Mouse (Mus musculus) adrenal gland, adult 8-10 months (tissue): Measurements from ENCODE around the gene Metap2. TPM values are rescaled to one million over a fixed set of nuclear protein-coding genes. Genes with fewer than 3 reads are reported as not detected.

Experiments used
- DNase-seq: peaks from one replicate; pipeline ENCODE4 v3.0.0; 2022
- total RNA-seq, 4 experiments: library from RNA; stranded (reverse); gene quantifications; 2 replicates each; pipeline ENCODE4 v1.2.4; 2022

The Metap2 gene
- 100 to 1,000 TPM; 159 to 224 (median 194) TPM for total RNA-seq

DNA sequence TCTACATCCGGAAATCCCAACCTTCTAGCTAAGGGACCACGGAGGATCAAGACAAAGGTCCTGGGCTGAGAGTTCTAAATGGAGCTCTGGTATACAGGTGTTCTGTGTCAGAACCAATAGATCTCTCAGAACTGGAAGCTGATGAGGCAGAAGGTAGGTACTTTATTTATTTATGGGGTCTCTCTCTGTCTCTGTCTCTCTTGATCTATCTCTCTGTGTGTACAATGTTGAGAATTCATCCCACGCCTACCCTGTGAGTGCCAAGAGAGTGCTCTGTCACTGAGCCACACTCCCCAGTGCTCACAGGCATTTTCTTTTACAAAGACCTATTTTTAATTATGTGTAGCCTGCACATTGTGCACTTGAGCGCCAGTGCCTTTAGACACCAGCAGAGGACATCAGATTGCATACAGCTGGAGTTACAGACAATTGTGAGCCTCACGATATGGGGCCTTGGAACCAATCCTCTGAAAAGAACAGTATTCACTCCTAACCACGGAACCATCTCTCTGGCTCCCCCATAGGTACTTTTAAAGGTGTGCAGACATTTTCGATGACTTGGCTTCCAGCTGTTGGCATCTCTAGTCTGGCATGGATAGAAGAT is at the start of gene Metap2:
TSS of gene Metap2 (minus strand) at position 51 of the 604 bp plus-strand sequence.
- no peak for DNase-seq

DNA sequence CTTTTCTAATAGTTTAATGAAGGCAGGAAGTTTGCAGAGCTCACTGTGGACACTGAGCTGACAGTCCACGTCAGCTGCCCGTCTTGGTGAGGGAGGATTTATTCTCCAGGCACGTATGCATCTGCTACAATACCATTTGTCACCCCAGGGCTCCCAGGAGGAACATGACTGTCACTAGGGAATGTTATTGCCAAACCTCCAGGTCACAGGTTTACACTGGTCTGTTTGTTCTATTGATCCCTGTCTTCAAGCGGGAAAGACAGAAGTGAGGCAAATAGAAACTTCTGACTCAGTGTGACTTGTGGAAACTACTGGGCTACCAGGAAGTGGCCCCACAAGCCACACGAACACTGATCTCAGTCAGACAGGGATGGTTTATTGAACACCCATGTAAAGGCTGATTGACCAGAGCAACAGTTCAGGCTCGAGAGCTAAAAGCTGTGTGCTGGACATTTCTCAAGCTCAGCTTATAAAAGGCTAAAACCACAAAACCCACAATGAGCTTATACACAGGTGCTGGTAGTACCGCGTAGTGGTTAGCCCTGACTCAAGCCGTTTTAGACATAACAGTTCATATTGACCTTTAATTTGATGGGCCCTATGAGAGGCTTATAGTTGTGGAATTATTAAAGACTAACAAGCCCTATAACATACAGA is 49.1 kb upstream of the Metap2 start:
- DNase-seq: no peak

GRCm38 (mm10) chr10:93945364-93945763 is 48.5 kb upstream of the Metap2 start:
- DNase-seq: peak; percentile 20

GRCm38 (mm10) chr10:93944241-93944640 is 47.3 kb upstream of the Metap2 start:
- peak; percentile 84 for DNase-seq

GRCm38 (mm10) chr10:93940279-93940678 is 43.4 kb upstream of the Metap2 start:
- DNase-seq: no peak

GRCm38 (mm10) chr10:93939676-93940075 is 42.8 kb upstream of the Metap2 start:
- no peak for DNase-seq

- no peak for DNase-seq
These were observed 42.0 kb upstream of the Metap2 start for GRCm38 (mm10) chr10:93938844-93939271.

DNA sequence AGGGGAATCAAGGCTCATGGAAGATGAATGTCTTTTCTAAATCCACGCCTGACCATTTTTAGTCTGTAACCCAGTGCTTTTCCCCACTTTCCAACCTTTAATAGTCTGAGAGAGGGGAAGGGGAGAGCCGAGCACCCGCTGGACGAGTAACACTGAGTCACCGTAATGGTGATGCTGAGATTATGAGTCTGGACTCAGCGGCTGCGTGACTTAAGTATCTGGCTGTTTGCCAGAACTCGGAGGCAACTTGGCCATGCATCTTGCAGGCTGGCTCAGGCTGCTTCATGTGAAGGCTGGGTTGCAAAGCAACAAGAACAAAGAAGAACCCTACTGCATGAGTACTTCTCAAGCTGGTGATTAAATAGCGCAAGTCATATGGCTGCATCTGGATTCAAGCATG is 37.1 kb upstream of the Metap2 start:
- peak; percentile 65 for DNase-seq

GRCm38 (mm10) chr10:93932861-93933260 is 36.0 kb upstream of the Metap2 start:
- DNase-seq: peak; percentile 74

DNA sequence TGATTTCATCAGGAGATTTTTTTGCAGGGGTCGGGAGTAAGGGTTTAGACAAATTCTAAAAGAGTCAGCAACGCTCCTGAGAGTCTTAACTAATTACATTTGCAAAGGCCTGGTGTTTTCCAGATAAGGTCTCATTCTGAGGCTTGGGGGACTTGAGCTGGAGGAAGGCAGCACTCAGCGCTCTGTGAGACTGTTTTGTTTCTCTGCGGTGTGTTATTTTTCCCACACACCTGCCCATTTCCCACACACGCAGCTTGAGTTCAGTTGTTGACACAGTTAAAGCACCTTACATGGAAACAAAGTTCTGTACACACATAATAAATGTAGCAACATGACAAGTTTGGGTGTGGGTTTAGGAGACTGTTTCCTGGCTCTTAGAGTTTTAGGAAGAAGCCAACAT is 35.1 kb upstream of the Metap2 start:
- DNase-seq: no peak

DNA sequence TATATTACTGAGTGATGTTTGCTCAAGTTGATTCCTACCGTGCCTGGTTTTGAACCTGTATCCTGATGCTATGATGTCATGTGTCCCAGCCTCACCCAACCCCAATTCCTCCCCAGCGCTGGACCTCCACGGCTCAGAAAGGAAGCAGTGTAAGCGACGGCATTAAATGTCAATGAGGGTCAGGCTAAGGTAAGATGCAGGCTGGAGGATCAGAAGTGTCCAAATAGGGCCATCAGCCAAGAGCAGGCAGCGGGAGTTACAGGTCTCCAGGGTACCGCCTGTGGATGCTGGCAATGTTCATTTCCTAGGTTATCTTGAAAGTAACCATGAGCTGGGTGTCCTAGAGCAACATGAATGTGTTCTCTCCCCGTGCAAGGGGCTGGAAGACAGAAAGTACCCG is 34.5 kb upstream of the Metap2 start:
- no peak for DNase-seq

- no peak for DNase-seq
These were observed 33.4 kb upstream of the Metap2 start for GRCm38 (mm10) chr10:93930236-93930824.

DNA sequence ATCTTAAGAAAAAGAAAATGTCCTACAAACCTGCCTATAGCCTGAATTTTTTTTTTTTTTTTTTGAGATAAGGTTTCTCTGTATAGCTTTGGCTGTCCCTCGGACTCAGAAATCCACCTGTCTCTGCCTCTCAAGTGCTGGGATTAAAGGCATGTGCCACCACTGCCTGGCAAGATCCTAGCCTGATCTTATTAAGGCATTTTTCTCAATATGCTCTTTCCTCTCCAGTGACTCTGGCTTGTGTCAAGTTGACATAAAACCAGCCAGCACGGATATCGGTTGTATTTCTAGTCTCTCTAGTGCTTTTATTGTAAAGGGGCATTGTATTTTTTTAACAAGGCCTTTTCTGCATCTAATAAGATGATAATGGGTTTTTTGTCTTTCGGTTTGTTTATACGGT is 27.8 kb upstream of the Metap2 start:
- no peak for DNase-seq

GRCm38 (mm10) chr10:93921160-93921559 is 24.3 kb upstream of the Metap2 start:
- no peak for DNase-seq

- DNase-seq: peak; percentile 26
These were observed 22.3 kb upstream of the Metap2 start for GRCm38 (mm10) chr10:93919227-93919626.

DNA sequence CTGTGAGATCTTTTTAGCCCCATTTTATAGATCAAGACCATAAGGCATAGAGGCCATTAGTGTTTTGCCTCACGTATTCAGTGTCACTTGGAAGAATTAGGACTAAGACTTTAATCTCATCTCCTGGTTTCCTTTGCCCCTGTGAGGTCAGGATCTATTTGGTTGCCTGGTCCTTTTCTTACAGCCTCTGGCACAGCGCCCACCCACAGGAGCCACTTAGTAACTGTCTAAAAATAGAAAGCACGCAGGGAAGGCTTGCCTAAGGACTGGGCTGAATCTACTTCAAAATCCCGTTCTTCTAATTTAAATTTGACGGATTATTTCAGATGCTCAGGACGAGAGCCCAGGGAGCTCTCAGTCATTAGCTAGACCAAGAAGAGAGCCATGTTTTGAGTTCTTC is 21.8 kb upstream of the Metap2 start:
- peak; percentile 37 for DNase-seq

DNA sequence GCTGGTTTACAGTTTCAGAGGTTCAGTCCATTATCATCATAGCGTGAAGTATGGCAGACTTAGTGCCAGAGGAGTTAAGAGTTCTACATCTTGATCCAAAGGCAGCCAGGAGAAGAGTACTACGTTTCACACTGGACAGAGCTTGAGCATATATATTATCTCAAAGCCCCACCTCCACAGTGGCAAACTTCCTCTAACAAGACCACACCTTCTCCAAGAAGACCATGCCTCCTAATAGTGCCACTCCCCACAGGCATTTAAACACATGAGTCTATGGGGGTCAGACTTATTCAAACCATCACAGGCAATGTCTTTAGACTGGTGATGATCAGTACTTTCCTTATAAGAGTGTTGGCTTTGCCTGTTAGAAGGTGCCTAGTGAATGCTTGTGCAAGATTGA is 21.2 kb upstream of the Metap2 start:
- DNase-seq: no peak

- DNase-seq: no peak
These were observed 19.9 kb upstream of the Metap2 start for GRCm38 (mm10) chr10:93916778-93917177.

GRCm38 (mm10) chr10:93915531-93916275 is 18.8 kb upstream of the Metap2 start:
- DNase-seq: no peak

DNA sequence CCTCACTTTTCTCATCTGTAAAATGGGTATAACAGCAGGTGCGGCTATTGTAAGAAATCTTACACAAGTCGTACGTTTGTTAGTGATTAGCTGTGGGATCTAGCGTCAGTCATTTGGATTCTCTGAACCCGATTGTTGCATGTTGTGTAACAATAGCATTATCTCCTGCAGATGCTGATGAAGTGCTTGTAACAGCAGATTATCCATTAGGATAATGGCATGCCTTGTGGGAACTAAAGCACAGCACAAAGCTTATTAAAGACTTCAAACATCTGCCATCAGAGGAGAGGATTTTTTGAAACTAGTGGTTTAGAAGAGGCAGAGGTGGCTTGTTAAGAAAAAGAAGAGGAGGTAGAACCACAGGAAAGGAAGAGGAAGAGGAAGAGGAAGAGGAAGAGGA is 16.6 kb upstream of the Metap2 start:
- DNase-seq: no peak

- no peak for DNase-seq
These were observed 16.0 kb upstream of the Metap2 start for GRCm38 (mm10) chr10:93912917-93913316.

- no peak for DNase-seq
These were observed 15.4 kb upstream of the Metap2 start for GRCm38 (mm10) chr10:93912136-93912855.

- no peak for DNase-seq
These were observed 14.4 kb upstream of the Metap2 start for GRCm38 (mm10) chr10:93911326-93911725.
